Mouse (Mus musculus) liver, embryonic 16.5 days (tissue): ENCODE measurements around the gene Il17rc. TPM values are rescaled to one million over a fixed set of nuclear protein-coding genes. Genes with fewer than 3 reads are reported as not detected.
A peak's percentile ranks its signal among the peaks of the same experiment; 100 is the strongest.

ENCODE experiments used
- ATAC-seq: fragments of 200-750 bp; cut with Nextera tagmentation; 2 replicates; pipeline ENCODE4 v1.8.0; 2017; ENCODE audit warnings: low read depth, mild to moderate bottlenecking, moderate number of reproducible peaks, moderate library complexity
- H3K27ac ChIP-seq: fragments of 300-500 bp; sonication (generic); 2 replicates; pipeline ENCODE4 v1.5.1; 2014; ENCODE audit warnings: mild to moderate bottlenecking, low read length
- H3K27me3 ChIP-seq: fragments of 300-500 bp; sonication (generic); 2 replicates; pipeline ENCODE4 v1.6.1; 2014; ENCODE audit warnings: low read depth, low read length, mixed read lengths; ENCODE audit not compliant: control insufficient read depth, insufficient read depth
- H3K36me3 ChIP-seq: fragments of 300-500 bp; sonication (generic); 2 replicates; pipeline ENCODE4 v1.6.1; 2014; ENCODE audit warnings: mild to moderate bottlenecking; ENCODE audit not compliant: control insufficient read depth, insufficient read depth
- H3K4me1 ChIP-seq: fragments of 300-500 bp; sonication (generic); 2 replicates; pipeline ENCODE4 v1.6.1; 2014; ENCODE audit warnings: low read depth, low read length, mixed read lengths; ENCODE audit not compliant: control insufficient read depth
- H3K4me2 ChIP-seq: fragments of 300-500 bp; sonication (generic); 2 replicates; pipeline ENCODE4 v1.6.1; 2014; ENCODE audit warnings: low read depth, low read length, mixed read lengths
- H3K4me3 ChIP-seq: fragments of 300-500 bp; sonication (generic); 2 replicates; pipeline ENCODE4 v1.5.1; 2014; ENCODE audit warnings: low read depth, mild to moderate bottlenecking, low read length
- H3K9ac ChIP-seq: fragments of 300-500 bp; sonication (generic); 2 replicates; pipeline ENCODE4 v1.6.1; 2014; ENCODE audit warnings: low read depth, low read length
- H3K9me3 ChIP-seq: fragments of 300-500 bp; sonication (generic); replicated peaks from 2 replicates; pipeline ENCODE4 v1.6.1; 2016; ENCODE audit warnings: low read length; ENCODE audit not compliant: control insufficient read depth
- WGBS: fragments of 180-500 bp; shearing (Covaris S2); extraction: QIAGEN DNeasy Blood & Tissue Kit; methylation state at CpG from one replicate; pipeline ENCODE4 v1.1.7; 2014; ENCODE audit not compliant: insufficient replicate concordance; 5-methylcytosine and 5-hydroxymethylcytosine counted together
- polyA plus RNA-seq: library from polyadenylated mRNA; unstranded; fragments of >200 nt; fragmentation: Nextera tagmentation; extraction: Ambion mirVana; gene quantifications from 2 replicates; pipeline ENCODE4 v1.2.1, GENCODE M21; 2015

Il17rc gene
- polyA plus RNA-seq: 9.5 and 11.9 TPM in 2 replicates

DNA sequence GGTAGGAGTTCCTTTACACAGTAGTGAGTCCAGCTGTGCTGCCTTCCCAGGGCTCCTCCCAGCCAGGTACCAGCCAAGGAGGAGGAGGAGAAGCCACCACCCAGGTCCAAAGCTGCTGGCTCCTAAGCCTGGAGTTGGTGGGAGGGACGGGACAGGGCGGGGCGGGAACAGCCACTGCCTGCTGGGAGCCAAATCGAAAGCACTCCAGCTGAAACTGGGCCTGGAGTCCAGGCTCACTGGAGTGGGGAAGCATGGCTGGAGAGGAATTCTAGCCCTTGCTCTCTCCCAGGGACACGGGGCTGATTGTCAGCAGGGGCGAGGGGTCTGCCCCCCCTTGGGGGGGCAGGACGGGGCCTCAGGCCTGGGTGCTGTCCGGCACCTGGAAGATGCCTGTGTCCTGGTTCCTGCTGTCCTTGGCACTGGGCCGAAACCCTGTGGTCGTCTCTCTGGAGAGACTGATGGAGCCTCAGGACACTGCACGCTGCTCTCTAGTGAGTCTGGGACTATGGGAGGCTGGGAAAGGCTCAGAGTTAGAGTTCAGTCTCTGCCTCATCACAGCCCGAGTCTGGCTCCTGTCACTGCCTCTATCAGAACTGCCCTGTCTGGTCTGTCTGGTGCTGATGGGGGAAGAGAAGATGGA, at the start of gene Il17rc:
Gene Il17rc (plus strand): TSS at position 131 of the 640 bp plus-strand sequence.
- Histone ChIP-seq H3K4me1 (peaks cover 8% of the 10 kb centered on the region), H3K27me3 (peaks cover 20% of the 10 kb centered on the region), H3K4me2 (peak within 1 kb of the TSS; percentile 53), H3K4me3 (peak within 1 kb of the TSS; percentile 42), H3K9me3 (no peaks in the 10 kb centered on the region), H3K9ac (no peak within 1 kb of the TSS; the same call in 1 of the 2 replicates), H3K36me3 (no peaks in the 10 kb centered on the region), H3K27ac (no peak within 1 kb of the TSS)
- ATAC-seq: peak; percentile 60
- WGBS: 39% methylated on average over 12 of the region's 12 CpGs

DNA sequence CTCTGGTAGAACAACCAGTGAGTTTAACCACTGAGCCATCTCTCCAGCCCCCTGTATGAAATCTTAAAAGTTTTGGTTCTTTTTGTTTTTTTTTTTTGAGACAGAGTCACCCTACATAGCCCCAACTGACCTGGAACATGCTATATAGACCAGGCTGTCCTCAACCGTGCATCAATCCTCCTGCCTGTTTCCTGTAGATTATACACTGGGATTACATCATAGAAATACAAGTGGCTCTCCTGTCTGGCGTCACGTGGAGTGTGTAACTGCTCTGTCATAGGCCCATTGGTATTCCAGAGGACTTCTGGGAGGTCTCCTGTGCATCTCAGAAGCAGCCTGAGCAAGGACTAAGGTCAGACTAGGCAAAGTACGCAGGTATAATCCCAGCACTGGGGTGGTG, 48.2 kb upstream of the Il17rc start:
- H3K4me1 ChIP-seq: peaks cover 12% of the 10 kb centered on the region
- H3K9ac ChIP-seq: no peak overlapping the region
- no peak overlapping the region for H3K4me3 ChIP-seq
- WGBS: 30% methylated on average over 4 of the region's 4 CpGs
- no peak overlapping the region for H3K27ac ChIP-seq
- H3K4me2 ChIP-seq: no peak overlapping the region
- no peak for ATAC-seq
- no peaks in the 10 kb centered on the region for H3K36me3 ChIP-seq
- no peaks in the 10 kb centered on the region for H3K9me3 ChIP-seq
- H3K27me3 ChIP-seq: no peaks in the 10 kb centered on the region

DNA sequence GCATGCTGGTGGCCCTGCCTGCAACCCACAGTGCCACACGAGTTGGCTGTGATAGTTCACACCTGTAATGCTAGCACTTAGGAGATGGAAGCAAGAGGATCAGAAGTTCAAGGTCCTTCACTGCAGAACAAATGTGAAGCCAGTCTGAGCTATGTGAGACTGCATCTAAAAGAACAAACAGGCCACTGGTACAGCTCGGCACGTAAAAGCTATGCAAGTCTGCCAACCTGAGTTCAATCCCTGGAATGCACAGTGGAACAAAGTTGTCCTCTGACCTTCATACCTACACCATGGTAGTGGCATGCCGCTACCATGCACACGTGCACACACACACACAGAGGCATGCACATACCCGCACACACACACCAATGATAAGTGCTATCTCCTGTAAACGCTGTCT, 47.0 kb upstream of the Il17rc start:
- H3K4me3 ChIP-seq: no peak overlapping the region
- 59% methylated on average over 7 of the region's 7 CpGs for WGBS
- ATAC-seq: no peak
- no peaks in the 10 kb centered on the region for H3K36me3 ChIP-seq
- H3K27me3 ChIP-seq: no peaks in the 10 kb centered on the region
- no peak overlapping the region for H3K9ac ChIP-seq
- H3K4me1 ChIP-seq: peaks cover 5% of the 10 kb centered on the region
- H3K4me2 ChIP-seq: no peak overlapping the region
- H3K9me3 ChIP-seq: no peaks in the 10 kb centered on the region
- no peak overlapping the region for H3K27ac ChIP-seq

DNA sequence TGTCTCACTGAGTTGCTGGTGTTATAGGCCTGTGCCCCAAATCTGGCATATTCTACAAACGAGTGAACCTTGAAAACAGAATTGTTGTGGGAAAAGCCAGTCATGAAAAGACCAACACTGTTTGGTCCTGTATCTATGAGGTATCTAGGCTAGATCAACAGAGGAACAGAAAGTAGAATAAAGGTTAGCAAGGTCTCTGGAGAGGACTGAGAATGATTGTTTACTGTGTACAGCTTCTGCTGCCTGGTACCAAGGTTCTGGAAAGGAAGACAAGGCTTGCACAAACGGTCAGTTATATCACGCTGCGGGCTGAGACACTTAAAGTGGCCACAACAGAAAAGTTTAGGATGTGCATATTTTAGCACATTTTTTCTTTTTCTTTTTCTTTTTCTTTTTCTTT, 44.5 kb upstream of the Il17rc start:
- WGBS: 70% methylated on average over 4 of the region's 4 CpGs
- no peaks in the 10 kb centered on the region for H3K36me3 ChIP-seq
- H3K4me2 ChIP-seq: no peak overlapping the region
- H3K27ac ChIP-seq: no peak overlapping the region
- no peaks in the 10 kb centered on the region for H3K4me1 ChIP-seq
- H3K4me3 ChIP-seq: no peak overlapping the region
- H3K9me3 ChIP-seq: no peaks in the 10 kb centered on the region
- no peak for ATAC-seq
- H3K9ac ChIP-seq: no peak overlapping the region
- H3K27me3 ChIP-seq: no peaks in the 10 kb centered on the region

DNA sequence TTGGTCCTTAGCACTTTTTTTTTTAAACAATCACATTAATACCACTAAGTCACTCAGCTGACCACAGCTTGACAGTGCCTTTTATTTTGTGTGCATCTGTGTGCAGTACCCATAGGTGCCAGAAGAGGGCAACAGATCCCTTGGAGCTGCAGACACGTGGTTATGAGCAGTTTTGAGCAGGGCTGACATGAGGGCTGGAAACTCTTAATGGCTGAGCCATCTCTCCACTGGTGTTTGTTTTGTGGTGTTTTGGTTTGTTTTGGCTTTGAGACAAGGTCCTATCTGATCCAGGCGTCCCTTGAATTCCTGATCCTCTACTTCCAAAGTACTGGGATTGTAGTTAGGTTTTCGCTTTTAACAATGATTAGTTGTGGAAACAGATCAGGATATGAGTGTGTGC, 43.8 kb upstream of the Il17rc start:
- no peaks in the 10 kb centered on the region for H3K36me3 ChIP-seq
- H3K9me3 ChIP-seq: no peaks in the 10 kb centered on the region
- H3K9ac ChIP-seq: no peak overlapping the region
- no peaks in the 10 kb centered on the region for H3K27me3 ChIP-seq
- no peak overlapping the region for H3K27ac ChIP-seq
- H3K4me1 ChIP-seq: no peaks in the 10 kb centered on the region
- ATAC-seq: peak; percentile 20; the same call in 1 of the 2 replicates
- H3K4me2 ChIP-seq: no peak overlapping the region
- WGBS: 56% methylated on average over 3 of the region's 3 CpGs
- no peak overlapping the region for H3K4me3 ChIP-seq

DNA sequence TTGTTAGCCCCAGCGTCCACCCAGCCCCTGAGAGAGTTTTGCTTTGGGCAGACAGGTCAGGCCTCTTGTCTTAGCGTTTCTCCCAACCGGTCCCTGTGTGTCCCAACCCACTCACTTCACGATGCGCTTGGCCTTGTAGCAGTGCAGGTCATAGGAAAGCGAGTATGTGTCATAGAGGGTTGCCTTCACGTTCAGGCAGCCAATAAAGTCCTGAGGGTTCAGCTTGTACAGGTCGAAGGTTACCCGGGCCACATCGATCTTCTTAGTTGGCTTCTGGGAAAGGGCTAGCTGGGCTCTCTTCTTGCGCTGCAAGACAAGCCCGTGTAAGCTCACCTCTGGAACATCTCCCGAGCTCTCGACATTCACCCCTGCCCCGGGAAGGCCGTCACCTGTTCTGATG, 43.2 kb upstream of the Il17rc start:
- peak; percentile 75 for ATAC-seq
- peak overlapping the region; percentile 3; the same call in 1 of the 2 replicates for H3K4me3 ChIP-seq

DNA sequence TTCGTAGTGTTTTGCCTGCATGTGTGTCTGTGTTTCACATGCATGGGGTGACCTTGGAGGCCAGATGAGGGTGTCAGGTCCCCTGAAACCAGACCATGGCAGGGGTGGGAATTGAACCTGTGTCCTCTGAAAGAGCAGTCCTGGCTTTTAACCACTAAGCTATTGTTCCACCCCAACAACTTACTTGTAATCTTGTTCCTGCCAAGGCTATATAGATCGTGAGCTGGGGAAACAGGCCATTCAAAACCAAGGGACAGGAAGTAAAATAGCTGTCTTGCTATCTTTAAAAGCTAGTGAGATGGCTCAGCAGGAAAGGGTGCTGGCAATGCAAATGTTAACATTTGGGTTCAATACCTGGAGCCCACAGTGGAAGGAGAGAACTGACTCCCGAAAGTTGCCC, 41.3 kb upstream of the Il17rc start:
- no peak overlapping the region for H3K4me2 ChIP-seq
- H3K4me3 ChIP-seq: no peak overlapping the region
- H3K9me3 ChIP-seq: no peaks in the 10 kb centered on the region
- H3K27me3 ChIP-seq: no peaks in the 10 kb centered on the region
- WGBS: 38% methylated on average over 3 of the region's 3 CpGs
- ATAC-seq: no peak
- no peak overlapping the region for H3K9ac ChIP-seq
- H3K36me3 ChIP-seq: no peaks in the 10 kb centered on the region
- H3K27ac ChIP-seq: no peak overlapping the region
- H3K4me1 ChIP-seq: no peaks in the 10 kb centered on the region

More for the DNA sequence above, 43.2 kb upstream of the Il17rc start:
- 80% methylated on average over 16 of the region's 16 CpGs for WGBS
- H3K4me1 ChIP-seq: no peaks in the 10 kb centered on the region
- no peak overlapping the region for H3K4me2 ChIP-seq
- no peaks in the 10 kb centered on the region for H3K27me3 ChIP-seq
- no peaks in the 10 kb centered on the region for H3K36me3 ChIP-seq
- H3K9ac ChIP-seq: no peak overlapping the region
- H3K9me3 ChIP-seq: no peaks in the 10 kb centered on the region
- no peak overlapping the region for H3K27ac ChIP-seq

DNA sequence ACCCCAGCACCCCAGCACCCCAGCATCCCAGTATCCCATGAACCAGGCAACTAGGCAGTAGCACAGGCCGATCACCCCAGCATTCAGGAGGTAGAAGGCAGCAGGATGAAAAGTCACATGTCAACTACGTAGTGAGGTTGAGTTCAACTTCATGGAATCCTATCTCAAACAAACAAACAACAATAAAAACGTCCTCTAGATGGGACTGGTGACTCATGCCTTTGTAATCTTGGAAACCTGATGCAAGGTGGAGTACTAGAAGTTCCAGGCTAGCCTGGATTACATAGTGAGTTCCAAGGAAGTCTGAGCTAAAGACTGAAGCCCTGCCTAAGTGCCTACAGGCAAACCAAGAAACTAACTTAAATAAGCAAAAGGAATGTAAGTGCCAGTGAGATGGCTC, 40.4 kb upstream of the Il17rc start:
- no peak overlapping the region for H3K4me3 ChIP-seq
- H3K4me2 ChIP-seq: no peak overlapping the region
- no peaks in the 10 kb centered on the region for H3K36me3 ChIP-seq
- H3K27me3 ChIP-seq: no peaks in the 10 kb centered on the region
- no peak overlapping the region for H3K9ac ChIP-seq
- H3K9me3 ChIP-seq: no peaks in the 10 kb centered on the region
- 51% methylated on average over 3 of the region's 3 CpGs for WGBS
- no peaks in the 10 kb centered on the region for H3K4me1 ChIP-seq
- H3K27ac ChIP-seq: no peak overlapping the region
- no peak for ATAC-seq

DNA sequence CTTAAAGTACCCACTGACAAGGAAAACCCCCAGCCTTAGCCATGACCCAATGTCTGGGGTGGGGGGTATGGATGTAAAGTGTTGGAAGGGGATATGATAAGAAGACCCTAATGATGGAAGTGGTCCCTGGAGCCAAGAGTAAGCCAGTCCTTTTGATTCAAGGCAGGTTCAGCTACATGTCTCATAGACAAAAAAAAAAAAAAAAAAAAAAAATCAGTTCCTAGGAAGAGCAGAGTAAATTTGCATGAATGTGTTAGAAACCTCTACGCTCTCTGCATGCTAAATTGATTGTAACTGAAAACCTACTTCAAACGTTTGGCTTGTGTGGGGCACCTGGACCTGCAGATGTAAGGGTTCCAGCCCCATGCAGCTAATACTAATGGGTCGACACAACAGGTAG, 39.4 kb upstream of the Il17rc start:
- Histone ChIP-seq H3K4me3 (no peak overlapping the region), H3K4me1 (no peaks in the 10 kb centered on the region), H3K36me3 (no peaks in the 10 kb centered on the region), H3K9me3 (no peaks in the 10 kb centered on the region), H3K9ac (no peak overlapping the region), H3K27me3 (no peaks in the 10 kb centered on the region), H3K4me2 (no peak overlapping the region), H3K27ac (no peak overlapping the region)
- no peak for ATAC-seq
- WGBS: 49% methylated on average over 3 of the region's 3 CpGs
